Mouse (Mus musculus): Measurements from ENCODE around the gene Lef1. TPM values are rescaled to one million over a fixed set of nuclear protein-coding genes. Genes with fewer than 3 reads are reported as not detected.

Lef1 gene
- polyA plus RNA-seq (2012; rRNA removed) = 12.6 and 13.4 TPM in 2 replicates

DNA sequence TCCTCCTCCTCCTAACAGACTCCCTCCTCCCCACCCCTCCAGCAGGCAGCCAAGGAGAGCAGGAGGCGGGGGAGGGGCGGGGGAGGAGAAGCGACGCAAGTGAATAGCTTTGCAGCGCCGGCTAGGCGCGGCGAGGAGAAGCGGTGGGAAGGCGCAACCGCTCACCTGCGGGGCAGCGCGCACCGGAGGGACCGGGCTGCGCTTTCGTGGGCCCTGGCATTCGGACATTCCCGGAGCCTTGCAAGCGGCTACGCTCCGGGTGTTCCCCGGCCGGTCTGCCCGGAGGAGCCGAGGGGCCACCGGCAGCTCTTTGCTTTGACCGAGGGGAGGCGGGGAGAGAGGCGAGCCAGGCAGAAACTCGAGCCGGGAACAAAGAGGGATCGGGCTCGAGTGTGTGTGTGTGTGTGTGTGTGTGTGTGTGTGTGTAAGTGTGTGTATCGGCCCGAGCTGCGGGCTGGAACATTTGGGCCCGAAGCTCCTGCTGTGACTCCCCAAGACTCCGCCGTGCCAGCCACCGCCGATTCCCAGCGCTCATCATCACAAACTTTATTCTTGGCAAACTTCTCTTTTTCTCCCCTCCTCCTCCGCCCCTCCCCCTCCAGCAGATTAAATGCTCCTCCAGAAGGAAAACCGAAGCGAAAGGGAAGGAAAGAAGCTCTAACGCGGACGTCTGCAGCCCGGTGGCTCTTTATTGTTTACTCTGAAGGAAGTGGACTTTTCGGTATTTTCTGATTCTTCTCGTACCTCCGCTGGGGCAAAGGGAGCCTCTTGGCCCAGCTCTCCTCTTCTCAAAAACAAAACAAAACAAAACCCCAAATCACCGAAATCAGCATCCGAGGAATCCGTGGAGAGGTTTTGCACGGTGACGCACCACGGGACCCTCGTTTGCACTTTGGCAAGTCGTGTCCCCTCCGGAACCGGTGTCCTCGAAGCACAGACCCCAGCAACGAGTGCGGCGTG lies at the start of gene Lef1:
TSS of gene Lef1 (plus strand) at position 281 of the 960 bp plus-strand sequence.

DNA sequence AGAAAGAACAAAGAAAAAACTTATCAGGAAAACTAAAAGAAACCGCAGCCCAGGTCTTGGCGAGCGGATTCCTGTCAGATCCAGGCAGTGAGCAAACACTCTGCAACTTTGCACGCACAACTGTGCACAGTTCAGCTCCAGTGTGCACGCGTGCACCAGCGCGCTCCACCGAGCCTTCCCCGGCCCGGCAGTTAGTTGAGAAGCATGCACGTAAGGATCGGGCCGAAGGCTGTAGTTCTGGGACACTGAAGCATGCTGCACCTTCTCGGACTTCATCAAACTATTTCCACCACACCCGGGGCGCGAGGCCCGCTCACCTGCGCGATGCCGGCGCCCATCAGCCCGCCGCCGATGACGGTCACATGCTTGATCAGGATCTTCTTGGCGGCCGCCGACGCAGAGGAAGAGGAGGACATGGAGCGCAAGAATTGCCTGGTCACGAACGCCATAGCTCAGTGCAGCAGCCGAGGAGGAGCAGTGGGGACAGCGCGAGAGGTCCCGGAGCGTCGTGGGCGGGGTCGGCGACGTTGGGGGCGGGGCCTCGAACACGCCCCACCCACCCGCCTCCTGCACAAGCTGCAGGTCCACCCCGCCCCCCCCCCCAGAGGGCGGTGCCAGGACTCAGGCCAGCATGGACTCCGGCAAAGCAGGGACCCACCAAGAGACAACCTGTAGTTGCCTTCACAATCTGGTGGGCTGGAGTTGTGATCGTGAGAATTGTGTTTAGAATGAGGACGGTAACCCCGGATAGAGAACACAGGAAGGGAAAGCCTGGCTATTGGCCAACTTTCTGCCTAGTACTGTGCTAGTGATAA lies 161.5 kb downstream of the Lef1 start, which contains the start of gene Hadh:
TSS of gene Hadh (minus strand) at position 543 of the 815 bp plus-strand sequence.

Other genes starting within 250 kb of the Lef1 start
- gene Hadh, start 161.6 kb downstream of the Lef1 start, polyA plus RNA-seq (2012; rRNA removed) = 19.3 and 25.4 TPM in 2 replicates
- 5.4 and 6.0 TPM in 2 replicates for gene Cyp2u1, start 192.8 kb downstream of the Lef1 start, polyA plus RNA-seq (2012; rRNA removed)

All from central nervous system, embryonic 18 days (tissue).